Mouse (Mus musculus) MEL (cell line): Measurements from ENCODE around the gene Neu1.

Experiments used
- CTCF ChIP-seq, 3 experiments: IDR thresholded peaks in 2 of 3; conservative IDR thresholded peaks in 1 of 3; 2 replicates each; pipeline ENCODE4 v1.5.1; 2011 to 2012; ENCODE audit warnings: low read length in 3 of 3, low read depth in 2 of 3, mild to moderate bottlenecking in 2 of 3, improper control_type of control experiment in 1 of 3, inconsistent platforms in 1 of 3, mixed read lengths in 1 of 3, moderate library complexity in 1 of 3; ENCODE audit not compliant: control insufficient read depth in 1 of 3, insufficient read depth in 1 of 3, poor library complexity in 1 of 3, severe bottlenecking in 1 of 3
- EP300 ChIP-seq, 2 experiments: IDR thresholded peaks; 2 replicates each; pipeline ENCODE4 v1.6.1; 2011; ENCODE audit warnings: improper control_type of control experiment in 2 of 2, low read length in 2 of 2, low read depth in 1 of 2, mild to moderate bottlenecking in 1 of 2
- NRF1 ChIP-seq: IDR thresholded peaks from 2 replicates; pipeline ENCODE4 v1.6.1; 2014; ENCODE audit warnings: low read depth, mild to moderate bottlenecking, inconsistent platforms, low read length, improper control_type of control experiment, moderate library complexity; ENCODE audit not compliant: poor library complexity, insufficient read depth, severe bottlenecking
- POLR2A ChIP-seq, 2 experiments: IDR thresholded peaks; 2 replicates each; pipeline ENCODE4 v1.6.1; 2011 to 2012; ENCODE audit warnings: low read length in 2 of 2, mild to moderate bottlenecking in 2 of 2, control low read depth in 1 of 2, improper control_type of control experiment in 1 of 2, low read depth in 1 of 2, moderate library complexity in 1 of 2; ENCODE audit not compliant: control insufficient read depth in 1 of 2, insufficient read depth in 1 of 2, poor library complexity in 1 of 2

- TF ChIP-seq POLR2A (IDR thresholded peaks at IDR 0.05; ENCODE audit: control insufficient read depth in 1 of 2, insufficient read depth in 1 of 2, low read depth in 1 of 2, low read length in 2 of 2, poor library complexity in 1 of 2) (no peak), EP300 (IDR thresholded peaks at IDR 0.05; ENCODE audit: low read depth in 1 of 2, low read length in 2 of 2) (no peak), CTCF (IDR thresholded peaks at IDR 0.05 in 2 of 3, conservative IDR thresholded peaks at IDR 0.05 in 1 of 3; ENCODE audit: control insufficient read depth in 1 of 3, insufficient read depth in 1 of 3, low read depth in 2 of 3, low read length in 3 of 3, poor library complexity in 1 of 3, severe bottlenecking in 1 of 3) (no peak), NRF1 (no peak)
These were observed 31.8 kb downstream of the Neu1 start for GRCm38 (mm10) chr17:34962841-34963240.
